Mouse (Mus musculus) myocyte (in vitro differentiated cells): Measurements from ENCODE around the gene Osbpl5.

ENCODE experiments used
- E2F4 ChIP-seq: IDR thresholded peaks from one replicate; pipeline ENCODE4 v1.6.1; 2011; ENCODE audit warnings: mild to moderate bottlenecking, control low read depth, moderate library complexity; ENCODE audit not compliant: insufficient read depth
- MAX ChIP-seq: IDR thresholded peaks from one replicate; pipeline ENCODE4 v1.6.1; 2011; ENCODE audit warnings: low read depth, mild to moderate bottlenecking, control low read depth
- MYOD1 ChIP-seq, 3 experiments: IDR thresholded peaks; one replicate each; pipeline ENCODE4 v1.6.1; 2011; ENCODE audit warnings: control low read depth in 2 of 3, low read depth in 2 of 3, mild to moderate bottlenecking in 2 of 3, moderate library complexity in 1 of 3; ENCODE audit not compliant: insufficient read length in 2 of 3, control insufficient read depth in 1 of 3
- POLR2A ChIP-seq: IDR thresholded peaks from one replicate; pipeline ENCODE4 v1.6.1; 2011; ENCODE audit warnings: low read depth, mild to moderate bottlenecking, control low read depth, moderate library complexity; ENCODE audit not compliant: insufficient read length
- POLR2AphosphoS2 ChIP-seq: IDR thresholded peaks from one replicate; pipeline ENCODE4 v1.6.1; 2011; ENCODE audit warnings: low read depth, control low read depth; ENCODE audit not compliant: insufficient read length
- REST ChIP-seq: IDR thresholded peaks from one replicate; pipeline ENCODE4 v1.6.1; 2011; ENCODE audit warnings: mild to moderate bottlenecking, control low read depth, moderate library complexity; ENCODE audit not compliant: insufficient read depth, insufficient read length
- SRF ChIP-seq: IDR thresholded peaks from one replicate; pipeline ENCODE4 v1.6.1; 2011; ENCODE audit warnings: low read depth; ENCODE audit not compliant: control insufficient read depth, insufficient read length
- TCF3 ChIP-seq: IDR thresholded peaks from one replicate; pipeline ENCODE4 v1.6.1; 2011; ENCODE audit warnings: low read depth, control low read depth; ENCODE audit not compliant: insufficient read length
- USF1 ChIP-seq: IDR thresholded peaks from one replicate; pipeline ENCODE4 v1.6.1; 2011; ENCODE audit warnings: low read depth, mild to moderate bottlenecking, control low read depth, moderate library complexity

DNA sequence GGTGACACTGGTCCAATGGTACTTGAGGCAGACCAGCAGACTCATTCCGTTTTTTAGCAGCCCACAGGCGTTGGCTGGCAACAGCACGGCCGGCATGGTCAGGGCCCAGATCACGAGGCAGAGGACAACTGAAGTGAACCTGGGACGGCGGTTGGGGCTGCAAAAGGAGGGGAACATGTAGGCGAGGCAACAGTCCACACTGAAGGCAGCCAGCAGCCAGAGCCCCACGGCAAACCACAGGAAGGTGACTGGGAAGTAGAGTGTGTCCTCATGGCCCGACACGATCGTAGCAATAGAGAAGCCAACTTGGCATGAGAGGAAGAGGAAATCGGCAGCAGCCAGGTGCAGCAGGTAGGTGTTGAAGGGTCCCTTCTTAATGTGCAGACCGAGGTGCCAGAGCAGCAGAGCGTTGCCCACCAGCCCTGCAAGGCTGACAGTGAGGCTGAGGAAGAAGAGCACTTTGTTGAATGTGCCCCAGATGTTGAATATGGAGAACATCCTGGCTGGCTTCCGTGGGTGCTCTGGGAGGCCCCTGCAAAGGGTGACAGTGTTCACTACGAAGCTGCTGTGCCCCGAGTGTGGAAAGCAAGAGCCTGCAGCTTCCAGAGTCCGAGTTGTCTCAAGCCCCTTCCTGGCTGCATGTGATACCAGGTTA is 8.2 kb upstream of the Osbpl5 start:
- no peak for TF ChIP-seq REST
- no peak for TF ChIP-seq POLR2AphosphoS2
- TF ChIP-seq MAX = no peak
- no peak for TF ChIP-seq SRF
- TF ChIP-seq POLR2A = no peak
- TF ChIP-seq MYOD1 (IDR thresholded peaks at IDR 0.05; ENCODE audit: control insufficient read depth in 1 of 3, insufficient read length in 2 of 3, low read depth in 2 of 3) = no peak
- TF ChIP-seq USF1 = no peak
- no peak for TF ChIP-seq E2F4
- TF ChIP-seq TCF3 = no peak
